Mouse (Mus musculus): ENCODE measurements around the gene Mysm1. TPM values are rescaled to one million over a fixed set of nuclear protein-coding genes. Genes with fewer than 3 reads are reported as not detected.

Mysm1 gene
- 13.2 TPM for polyA plus RNA-seq (2014; fragmentation: Illumina TruSeq; extraction: RNeasy Lipid Tissue Mini Kit (QIAGEN cat#74804); ENCODE audit: low read depth, low replicate concordance)

GRCm38 (mm10) chr4:94978590-94979499, at the start of gene Mysm1:
TSS of gene Mysm1 (minus strand) at chr4:94979100.

GRCm38 (mm10) chr4:94928743-94929142, 50.2 kb downstream of the Mysm1 start, which contains the start of gene Eqtn:
TSS of gene Eqtn (minus strand) at chr4:94928843.

Other genes with a start within 250 kb of the Mysm1 start
- 7.3 TPM for gene Tek, start 239.8 kb downstream of the Mysm1 start, polyA plus RNA-seq (2014; fragmentation: Illumina TruSeq; extraction: RNeasy Lipid Tissue Mini Kit (QIAGEN cat#74804); ENCODE audit: low read depth, low replicate concordance)
- gene Eqtn, start 50.3 kb downstream of the Mysm1 start, polyA plus RNA-seq (2014; fragmentation: Illumina TruSeq; extraction: RNeasy Lipid Tissue Mini Kit (QIAGEN cat#74804); ENCODE audit: low read depth, low replicate concordance) = not detected
- 12.4 TPM for gene Jun, start 73.1 kb upstream of the Mysm1 start, polyA plus RNA-seq (2014; fragmentation: Illumina TruSeq; extraction: RNeasy Lipid Tissue Mini Kit (QIAGEN cat#74804); ENCODE audit: low read depth, low replicate concordance)

Data from liver, adult 10 weeks (tissue).